Mouse (Mus musculus) testis, adult 2 months (tissue): Measurements from ENCODE around the gene BC016579.

Experiments used
- CTCF ChIP-seq: fragments of 200-500 bp; IDR thresholded peaks from 2 replicates; pipeline ENCODE4 v1.5.1; 2012; ENCODE audit warnings: low read depth, mild to moderate bottlenecking, inconsistent platforms, low read length, moderate library complexity; ENCODE audit not compliant: control insufficient read depth, insufficient read depth, insufficient replicate concordance
- POLR2A ChIP-seq: fragments of 200-500 bp; IDR thresholded peaks from 2 replicates; pipeline ENCODE4 v1.6.1; 2012; ENCODE audit warnings: low read depth, mild to moderate bottlenecking, inconsistent platforms, low read length, moderate library complexity; ENCODE audit not compliant: control insufficient read depth

- TF ChIP-seq CTCF (no peak), POLR2A (no peak)
Observed at GRCm38 (mm10) chr16:45632420-45632819, 21.4 kb downstream of the BC016579 start.
